Mouse (Mus musculus) olfactory bulb, adult 2 months (tissue): ENCODE results near the gene Dgke.

Experiments
- CTCF ChIP-seq: fragments of 200-500 bp; IDR thresholded peaks from 2 replicates; pipeline ENCODE4 v1.5.1; 2012; ENCODE audit warnings: low read depth, mild to moderate bottlenecking, low read length, moderate library complexity; ENCODE audit not compliant: insufficient read depth
- POLR2A ChIP-seq: fragments of 200-500 bp; IDR thresholded peaks from 2 replicates; pipeline ENCODE4 v1.6.1; 2012; ENCODE audit warnings: mild to moderate bottlenecking, low read depth, low read length, moderate library complexity; ENCODE audit not compliant: insufficient read depth

DNA sequence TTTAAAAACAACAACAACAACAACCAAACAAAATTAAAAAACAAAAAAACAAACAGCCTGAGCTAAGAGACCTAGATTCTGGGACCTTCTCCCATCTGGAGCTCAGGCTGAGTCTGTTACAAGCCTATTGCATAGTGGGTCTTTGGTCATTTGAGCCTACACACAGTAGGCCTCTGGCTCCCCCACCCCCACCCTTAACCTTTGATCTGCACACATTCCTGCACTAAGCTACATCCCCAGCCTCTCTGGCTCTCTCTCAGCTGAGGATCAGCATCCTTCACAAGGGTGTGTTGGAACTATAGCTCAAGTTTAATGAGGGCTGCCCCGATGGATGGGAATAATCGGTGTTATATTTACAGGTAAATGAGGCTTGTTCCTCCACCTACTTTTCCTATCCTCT lies 71.0 kb downstream of the Dgke start:
- no peak for TF ChIP-seq POLR2A
- no peak for TF ChIP-seq CTCF
